Mouse (Mus musculus) limb, embryonic 12.5 days (tissue): Measurements from ENCODE around the gene Mad1l1. TPM values are rescaled to one million over a fixed set of nuclear protein-coding genes. Genes with fewer than 3 reads are reported as not detected.
"Not testable (repeated sequence)": the region's sequence is repeated elsewhere in the genome, so short reads cannot be mapped to it uniquely, and the experiment has no call there.

Experiments
- ATAC-seq: fragments of 200-750 bp; cut with Nextera tagmentation; 2 replicates; pipeline ENCODE4 v1.8.0; 2017; ENCODE audit warnings: low read depth, moderate TSS enrichment; ENCODE audit not compliant: insufficient number of reproducible peaks, insufficient read depth, low FRiP score, low TSS enrichment
- H3K27ac ChIP-seq: fragments of 300-500 bp; sonication (generic); 2 replicates; pipeline ENCODE4 v1.5.1; 2016; ENCODE audit warnings: mild to moderate bottlenecking, moderate library complexity
- H3K27me3 ChIP-seq: fragments of 300-500 bp; sonication (generic); 2 replicates; pipeline ENCODE4 v1.6.1; 2016; ENCODE audit warnings: mild to moderate bottlenecking, moderate library complexity
- H3K36me3 ChIP-seq: fragments of 300-500 bp; sonication (generic); 2 replicates; pipeline ENCODE4 v1.6.1; 2016; ENCODE audit warnings: mild to moderate bottlenecking, moderate library complexity
- H3K4me1 ChIP-seq: fragments of 300-500 bp; sonication (generic); replicated peaks from 2 replicates; pipeline ENCODE4 v1.6.1; 2016
- H3K4me2 ChIP-seq: fragments of 300-500 bp; sonication (generic); 2 replicates; pipeline ENCODE4 v1.6.1; 2016; ENCODE audit warnings: mild to moderate bottlenecking, moderate library complexity
- H3K4me3 ChIP-seq: fragments of 300-500 bp; sonication (generic); replicated peaks from 2 replicates; pipeline ENCODE4 v1.5.1; 2016; ENCODE audit warnings: mild to moderate bottlenecking
- H3K9ac ChIP-seq: fragments of 300-500 bp; sonication (generic); replicated peaks from 2 replicates; pipeline ENCODE4 v1.6.1; 2016; ENCODE audit warnings: mild to moderate bottlenecking, moderate library complexity
- H3K9me3 ChIP-seq: fragments of 300-500 bp; sonication (generic); 2 replicates; pipeline ENCODE4 v1.6.1; 2016; ENCODE audit warnings: mild to moderate bottlenecking, moderate library complexity
- WGBS: fragments of 180-500 bp; shearing (Covaris S2); methylation state at CpG from one replicate; pipeline ENCODE4 v1.1.7; 2016; 5-methylcytosine and 5-hydroxymethylcytosine counted together
- polyA plus RNA-seq: library from polyadenylated mRNA; unstranded; fragments of >200 nt; fragmentation: Nextera tagmentation; extraction: Ambion mirVana; gene quantifications from 2 replicates; pipeline ENCODE4 v1.2.1, GENCODE M21; 2016

Gene Mad1l1
- polyA plus RNA-seq, 1 experiment from 2014 or later, result 55.9 TPM

- WGBS, result 58% methylated on average over 8 of the region's 8 CpGs
- H3K27me3 ChIP-seq, result no peaks in the 10 kb centered on the region
- no peak overlapping the region for H3K4me3 ChIP-seq
- H3K36me3 ChIP-seq, result 0 out of 2 replicates have a peak, but pooled peaks cover 9% of the 10 kb centered on the region
- ATAC-seq, result no peak
- peaks cover 27% of the 10 kb centered on the region for H3K4me1 ChIP-seq
- H3K9ac ChIP-seq, result no peak overlapping the region; the same call in 1 of the 2 replicates
- no peak overlapping the region for H3K27ac ChIP-seq
- no peak overlapping the region for H3K4me2 ChIP-seq
- no peaks in the 10 kb centered on the region for H3K9me3 ChIP-seq
These were observed 314.5 kb downstream of the Mad1l1 start for GRCm38 (mm10) chr5:140006861-140007260.

DNA sequence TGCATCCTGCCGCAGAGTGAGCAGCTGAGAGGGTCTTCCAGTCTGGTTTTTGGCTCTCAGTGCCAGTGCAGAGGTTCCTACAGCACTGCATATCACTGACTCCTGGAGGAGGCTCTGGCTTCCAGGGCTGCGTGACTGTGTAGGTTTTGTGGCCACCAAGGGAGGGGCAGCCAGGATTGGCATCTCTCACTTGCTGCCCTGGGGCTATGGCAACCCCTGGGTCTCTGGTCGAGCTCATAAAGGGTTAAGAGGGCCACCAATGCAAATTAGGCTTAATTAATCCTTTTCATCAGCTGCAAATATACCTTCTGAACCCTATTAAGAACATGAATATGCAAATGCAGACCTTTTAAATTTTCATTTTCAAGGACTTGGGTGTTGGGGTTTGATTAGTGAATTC is 318.8 kb downstream of the Mad1l1 start:
- Histone ChIP-seq H3K9me3 (no peaks in the 10 kb centered on the region), H3K4me1 (peaks cover 28% of the 10 kb centered on the region), H3K27ac (no peak overlapping the region), H3K4me2 (no peak overlapping the region), H3K9ac (no peak overlapping the region), H3K27me3 (no peaks in the 10 kb centered on the region), H3K4me3 (no peak overlapping the region), H3K36me3 (no peaks in the 10 kb centered on the region)
- no peak for ATAC-seq
- WGBS, result 45% methylated on average over 3 of the region's 3 CpGs

DNA sequence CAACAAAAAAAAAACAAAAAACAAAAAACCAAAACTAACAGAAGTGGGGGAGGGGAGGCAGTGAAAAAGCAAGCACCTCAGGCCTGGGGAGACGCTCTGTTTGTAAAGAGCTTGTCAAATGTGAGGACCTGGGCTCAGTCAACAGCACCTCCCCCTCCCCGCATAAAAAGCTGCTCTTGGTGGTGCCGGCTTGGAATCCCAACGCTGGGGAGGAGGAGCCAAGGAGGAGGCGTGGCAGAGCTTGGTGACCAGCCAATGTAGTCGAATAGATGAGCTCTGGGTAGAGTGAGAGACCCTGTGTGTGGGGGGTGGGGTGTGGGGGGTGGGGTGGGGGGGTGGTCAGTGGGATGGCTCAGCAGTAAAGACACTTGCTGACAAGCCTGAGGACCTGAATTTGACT is 322.4 kb downstream of the Mad1l1 start:
- ATAC-seq, result no peak
- Histone ChIP-seq H3K27ac (no peak overlapping the region), H3K4me1 (peaks cover 19% of the 10 kb centered on the region), H3K4me3 (no peak overlapping the region), H3K4me2 (no peak overlapping the region), H3K27me3 (no peaks in the 10 kb centered on the region), H3K9ac (no peak overlapping the region), H3K36me3 (no peaks in the 10 kb centered on the region), H3K9me3 (no peaks in the 10 kb centered on the region)
- WGBS, result 28% methylated on average over 6 of the region's 6 CpGs

GRCm38 (mm10) chr5:139998321-139998720 is 323.0 kb downstream of the Mad1l1 start:
- H3K9me3 ChIP-seq, H3K27ac ChIP-seq: not testable (repeated sequence)
- WGBS, result 58% methylated on average over 12 of the region's 12 CpGs

DNA sequence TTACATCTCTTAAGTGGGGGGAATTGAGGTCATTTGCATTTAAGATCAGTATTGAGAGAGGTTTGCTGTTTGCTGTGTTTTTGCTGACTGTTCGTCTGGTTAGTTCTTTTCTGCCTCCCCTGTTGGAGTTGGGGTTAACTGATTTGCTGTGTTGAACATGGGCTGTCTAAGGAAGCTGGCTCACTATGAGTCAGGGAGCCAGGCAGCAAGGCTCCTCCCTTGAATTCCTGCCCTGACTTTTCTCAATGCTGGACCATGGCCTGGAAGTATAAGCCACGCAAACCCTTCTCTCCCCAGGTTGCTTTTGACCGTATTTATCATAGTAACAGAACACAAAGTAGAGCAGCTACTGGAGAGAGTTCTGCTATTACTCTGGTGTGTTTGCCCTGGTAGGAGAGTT is 329.8 kb downstream of the Mad1l1 start:
- peaks cover 31% of the 10 kb centered on the region for H3K9me3 ChIP-seq
- no peaks in the 10 kb centered on the region for H3K36me3 ChIP-seq
- H3K27me3 ChIP-seq, result no peaks in the 10 kb centered on the region
- no peak overlapping the region for H3K4me2 ChIP-seq
- WGBS, result 85% methylated on average over 3 of the region's 3 CpGs
- no peaks in the 10 kb centered on the region for H3K4me1 ChIP-seq
- no peak overlapping the region for H3K27ac ChIP-seq
- no peak overlapping the region for H3K4me3 ChIP-seq
- ATAC-seq, result no peak
- H3K9ac ChIP-seq, result no peak overlapping the region

More at GRCm38 (mm10) chr5:139998321-139998720, 323.0 kb downstream of the Mad1l1 start:
- H3K4me2 ChIP-seq, H3K9ac ChIP-seq, H3K36me3 ChIP-seq, H3K27me3 ChIP-seq, ATAC-seq, H3K4me3 ChIP-seq: not testable (repeated sequence)
- peaks cover 19% of the 10 kb centered on the region for H3K4me1 ChIP-seq

- Histone ChIP-seq H3K27me3 (0 out of 2 replicates have a peak, but pooled peaks cover 3% of the 10 kb centered on the region), H3K4me1 (no peaks in the 10 kb centered on the region), H3K4me3 (no peak overlapping the region), H3K9me3 (peaks cover 17% of the 10 kb centered on the region), H3K36me3 (no peaks in the 10 kb centered on the region), H3K9ac (no peak overlapping the region), H3K4me2 (no peak overlapping the region), H3K27ac (no peak overlapping the region)
- WGBS, result 34% methylated on average over 18 of the region's 18 CpGs
- no peak for ATAC-seq
These were observed 336.1 kb downstream of the Mad1l1 start for GRCm38 (mm10) chr5:139985073-139985746.

- no peak overlapping the region for H3K4me3 ChIP-seq
- no peak overlapping the region for H3K9ac ChIP-seq
- no peaks in the 10 kb centered on the region for H3K4me1 ChIP-seq
- H3K27ac ChIP-seq, result no peak overlapping the region
- H3K9me3 ChIP-seq, result no peaks in the 10 kb centered on the region
- WGBS, result 82% methylated on average over 1 of the region's 1 CpGs
- H3K36me3 ChIP-seq, result no peaks in the 10 kb centered on the region
- peaks cover 16% of the 10 kb centered on the region; the same call in 1 of the 2 replicates for H3K27me3 ChIP-seq
- no peak overlapping the region for H3K4me2 ChIP-seq
- ATAC-seq, result no peak
These were observed 339.4 kb downstream of the Mad1l1 start for GRCm38 (mm10) chr5:139981976-139982375.

- Histone ChIP-seq H3K4me3 (no peak overlapping the region), H3K4me1 (no peaks in the 10 kb centered on the region), H3K27ac (no peak overlapping the region), H3K36me3 (no peaks in the 10 kb centered on the region), H3K27me3 (peaks cover 30% of the 10 kb centered on the region; the same call in 1 of the 2 replicates), H3K9ac (no peak overlapping the region), H3K9me3 (no peaks in the 10 kb centered on the region), H3K4me2 (no peak overlapping the region)
- ATAC-seq, result no peak
- WGBS, result 82% methylated on average over 9 of the region's 9 CpGs
These were observed 342.0 kb downstream of the Mad1l1 start for GRCm38 (mm10) chr5:139979371-139979770.

DNA sequence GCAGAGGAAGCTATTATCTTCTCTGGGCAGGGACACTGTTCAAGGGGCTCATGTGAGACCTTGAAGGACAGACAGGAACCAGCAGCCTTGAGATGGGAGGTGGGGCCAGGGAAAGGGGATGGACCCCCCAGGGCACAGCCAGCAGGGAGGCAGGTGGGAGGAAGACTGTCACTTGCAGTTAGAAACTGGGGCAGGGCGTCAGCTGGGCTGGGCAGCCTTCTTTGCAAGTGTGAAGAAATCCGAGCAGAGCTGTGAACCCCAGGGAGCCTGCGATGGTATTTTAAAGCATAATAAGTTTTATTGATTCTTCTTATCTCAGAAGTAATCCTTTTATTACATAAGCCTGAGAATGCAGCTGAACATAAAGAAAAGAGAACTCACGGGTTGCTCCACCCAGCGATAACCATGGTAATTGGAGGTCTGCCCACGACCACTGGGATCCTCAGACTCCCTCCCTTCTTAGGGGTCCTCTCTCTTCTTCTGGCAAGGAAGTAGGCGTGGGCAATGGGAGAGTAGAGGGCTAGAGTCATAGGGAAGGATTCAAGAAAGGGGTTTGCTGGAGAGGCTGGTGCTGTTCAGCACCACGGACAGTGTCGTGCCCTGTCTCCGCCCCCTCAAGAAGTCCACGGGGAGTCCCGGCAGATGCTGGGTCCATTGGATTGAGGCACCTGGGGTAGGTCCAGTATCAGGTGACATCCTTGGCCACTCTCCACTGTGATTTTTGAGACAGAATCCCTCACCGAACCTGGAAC is 342.7 kb downstream of the Mad1l1 start:
- no peaks in the 10 kb centered on the region for H3K9me3 ChIP-seq
- H3K4me3 ChIP-seq, result no peak overlapping the region
- no peak overlapping the region for H3K27ac ChIP-seq
- no peaks in the 10 kb centered on the region for H3K4me1 ChIP-seq
- ATAC-seq, result no peak
- H3K27me3 ChIP-seq, result peaks cover 31% of the 10 kb centered on the region
- no peak overlapping the region for H3K9ac ChIP-seq
- H3K4me2 ChIP-seq, result no peak overlapping the region
- 3% methylated on average over 13 of the region's 13 CpGs for WGBS
- H3K36me3 ChIP-seq, result no peaks in the 10 kb centered on the region

- H3K9ac ChIP-seq, result no peak overlapping the region
- H3K4me1 ChIP-seq, result no peaks in the 10 kb centered on the region
- H3K4me2 ChIP-seq, result no peak overlapping the region
- no peak overlapping the region for H3K4me3 ChIP-seq
- no peaks in the 10 kb centered on the region for H3K9me3 ChIP-seq
- WGBS, result 31% methylated on average over 8 of the region's 8 CpGs
- ATAC-seq, result no peak
- H3K27me3 ChIP-seq, result peaks cover 43% of the 10 kb centered on the region
- H3K36me3 ChIP-seq, result no peaks in the 10 kb centered on the region
- H3K27ac ChIP-seq, result no peak overlapping the region
These were observed 343.9 kb downstream of the Mad1l1 start for GRCm38 (mm10) chr5:139977476-139977875.

DNA sequence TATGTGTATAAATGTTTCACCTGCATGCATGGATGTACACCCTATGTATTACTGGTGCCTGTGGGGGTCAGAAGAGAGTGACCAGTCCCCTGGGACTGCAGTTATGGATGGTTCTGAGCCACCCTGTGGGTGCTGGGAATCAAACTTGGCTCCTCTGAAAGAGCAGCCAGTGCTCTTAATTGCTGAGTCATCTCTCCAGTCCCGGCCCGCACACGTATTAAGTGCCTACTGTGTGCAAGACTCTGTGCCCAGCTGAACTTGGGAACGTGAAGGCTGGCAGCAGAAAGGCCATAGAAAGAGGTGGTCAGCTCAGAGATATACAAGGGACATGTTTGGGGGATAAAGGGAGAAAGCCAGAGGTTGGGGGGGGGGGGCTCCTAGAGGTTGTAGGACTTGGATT is 344.8 kb downstream of the Mad1l1 start:
- Histone ChIP-seq H3K27ac (no peak overlapping the region), H3K4me3 (no peak overlapping the region), H3K36me3 (no peaks in the 10 kb centered on the region), H3K27me3 (peaks cover 52% of the 10 kb centered on the region), H3K4me1 (no peaks in the 10 kb centered on the region), H3K9ac (no peak overlapping the region), H3K4me2 (no peak overlapping the region), H3K9me3 (no peaks in the 10 kb centered on the region)
- 84% methylated on average over 4 of the region's 4 CpGs for WGBS
- no peak for ATAC-seq
